ENCODE assay signal across 33 mouse cellular contexts in genomic region chr5:144053450-144053849, GRCm38 (mm10). TPM values are rescaled to one million over a fixed set of nuclear protein-coding genes. Genes with fewer than 3 reads are reported as not detected.
DNase-seq lines count a peak whose midpoint lies in the region; ATAC-seq and TF ChIP-seq lines count a peak whose summit lies in the region.
"Had no signal": no experiment of that assay in that cellular context is flagged by ENCODE, and none has a peak within 500 bp of the region (broad histone marks: within the 10 kb centered on the region; RNA-seq: fewer than 3 reads in every experiment).

No protein-coding gene starts in this region.

- H3K4me1 ChIP-seq in hindbrain, postnatal 0 days (ENCODE audit: insufficient read depth, low read length) = no peaks in the 10 kb centered on the region
- no peaks in the 10 kb centered on the region; the same call in 1 of the 2 replicates for H3K4me1 ChIP-seq in hindbrain, embryonic 13.5 days (replicated peaks)
- H3K4me1 ChIP-seq in midbrain, embryonic 14.5 days (ENCODE audit: control insufficient read depth, insufficient read depth, low read length) = no peaks in the 10 kb centered on the region
- no peaks in the 10 kb centered on the region for H3K4me1 ChIP-seq in midbrain, embryonic 13.5 days (replicated peaks)
- H3K4me1 ChIP-seq: embryonic facial prominence, embryonic 10.5 days; embryonic facial prominence, embryonic 13.5 days; forebrain, embryonic 13.5 days; hindbrain, embryonic 15.5 days; intestine, embryonic 15.5 days had no signal

- H3K4me2 ChIP-seq in hindbrain, postnatal 0 days (ENCODE audit: low read depth, low read length) = no peak overlapping the region
- H3K4me2 ChIP-seq in hindbrain, embryonic 13.5 days = no peak overlapping the region
- no peak overlapping the region for H3K4me2 ChIP-seq in midbrain, embryonic 14.5 days (ENCODE audit: low read length)
- no peak overlapping the region for H3K4me2 ChIP-seq in midbrain, embryonic 13.5 days (replicated peaks)
- H3K4me2 ChIP-seq: embryonic facial prominence, embryonic 13.5 days; forebrain, embryonic 13.5 days; heart, embryonic 11.5 days; hindbrain, embryonic 15.5 days; intestine, embryonic 15.5 days had no signal

- no peak overlapping the region for H3K4me3 ChIP-seq in hindbrain, postnatal 0 days (ENCODE audit: low read length)
- H3K4me3 ChIP-seq in hindbrain, embryonic 13.5 days = no peak overlapping the region
- no peak overlapping the region for H3K4me3 ChIP-seq in midbrain, embryonic 14.5 days (replicated peaks; ENCODE audit: low read depth, low read length)
- no peak overlapping the region for H3K4me3 ChIP-seq in midbrain, embryonic 13.5 days (replicated peaks)
- H3K4me3 ChIP-seq: embryonic facial prominence, embryonic 10.5 days; embryonic facial prominence, embryonic 13.5 days; erythroblast, embryonic 14.5 days; forebrain, embryonic 13.5 days; gastrocnemius, adult 2 months; hindbrain, embryonic 15.5 days; intestine, embryonic 15.5 days had no signal

- no peaks in the 10 kb centered on the region for H3K27me3 ChIP-seq in hindbrain, postnatal 0 days (ENCODE audit: insufficient read depth, low read length)
- H3K27me3 ChIP-seq in hindbrain, embryonic 13.5 days = no peaks in the 10 kb centered on the region
- no peaks in the 10 kb centered on the region for H3K27me3 ChIP-seq in midbrain, embryonic 14.5 days (ENCODE audit: control insufficient read depth, insufficient read depth, low read length)
- H3K27me3 ChIP-seq in midbrain, embryonic 13.5 days = no peaks in the 10 kb centered on the region
- H3K27me3 ChIP-seq: embryonic facial prominence, embryonic 13.5 days; forebrain, embryonic 13.5 days; hindbrain, embryonic 15.5 days; intestine, embryonic 15.5 days had no signal

- DNase-seq in hindbrain, postnatal 0 days (ENCODE audit: low spot score) = peak; percentile 16
- DNase-seq in midbrain, embryonic 14.5 days = peak; percentile 7
- DNase-seq in brain, adult 2 months (ENCODE audit: low read depth, low spot score) = peak; percentile 53
- no peak for DNase-seq in adrenal gland, postnatal 10 days
- DNase-seq: adrenal gland, adult 8-10 months; adrenal gland, postnatal 36 days; cerebellum, adult 11-12 months; cerebellum, adult 8-10 months; cerebellum, postnatal 10 days; cerebellum, postnatal 36 days; embryo, embryonic 11 days; forebrain, postnatal 0 days; gastrocnemius, adult 2 months; gastrocnemius, postnatal 14 days had no signal

- no peaks in the 10 kb centered on the region for H3K9me3 ChIP-seq in hindbrain, postnatal 0 days (ENCODE audit: low read length)
- H3K9me3 ChIP-seq in hindbrain, embryonic 13.5 days = no peaks in the 10 kb centered on the region
- no peaks in the 10 kb centered on the region for H3K9me3 ChIP-seq in midbrain, embryonic 14.5 days (ENCODE audit: control insufficient read depth, low read length)
- no peaks in the 10 kb centered on the region for H3K9me3 ChIP-seq in midbrain, embryonic 13.5 days
- H3K9me3 ChIP-seq: embryonic facial prominence, embryonic 10.5 days; embryonic facial prominence, embryonic 13.5 days; forebrain, embryonic 13.5 days; hindbrain, embryonic 15.5 days; intestine, embryonic 15.5 days had no signal

- TF ChIP-seq CTCF in hindbrain, postnatal 0 days (IDR thresholded peaks at IDR 0.05; ENCODE audit: low read depth) = no peak

- no peak overlapping the region for H3K27ac ChIP-seq in hindbrain, postnatal 0 days
- H3K27ac ChIP-seq in hindbrain, embryonic 13.5 days = no peak overlapping the region
- no peak overlapping the region for H3K27ac ChIP-seq in midbrain, embryonic 14.5 days (replicated peaks; ENCODE audit: low read depth, low read length)
- no peak overlapping the region for H3K27ac ChIP-seq in midbrain, embryonic 13.5 days
- H3K27ac ChIP-seq: embryonic facial prominence, embryonic 10.5 days; embryonic facial prominence, embryonic 13.5 days; forebrain, embryonic 13.5 days; gastrocnemius, adult 2 months; hindbrain, embryonic 15.5 days; intestine, embryonic 15.5 days had no signal

- ATAC-seq in hindbrain, postnatal 0 days = no peak
- ATAC-seq in hindbrain, embryonic 13.5 days (ENCODE audit: low FRiP score) = no peak
- ATAC-seq in midbrain, embryonic 14.5 days (ENCODE audit: low FRiP score, low TSS enrichment) = no peak
- no peak for ATAC-seq in midbrain, embryonic 13.5 days
- ATAC-seq: activated CD4-positive, CD25-positive, alpha-beta regulatory T cell, adult 4 months; CD4-positive, CD25-positive, alpha-beta regulatory T cell, adult 4 months; forebrain, embryonic 13.5 days; forebrain, postnatal 0 days had no signal

- no peaks in the 10 kb centered on the region for H3K36me3 ChIP-seq in hindbrain, postnatal 0 days (ENCODE audit: insufficient read depth, low read length)
- H3K36me3 ChIP-seq in hindbrain, embryonic 13.5 days = no peaks in the 10 kb centered on the region
- H3K36me3 ChIP-seq in midbrain, embryonic 14.5 days (ENCODE audit: control insufficient read depth, insufficient read depth, low read length) = no peaks in the 10 kb centered on the region
- H3K36me3 ChIP-seq in midbrain, embryonic 13.5 days = no peaks in the 10 kb centered on the region
- H3K36me3 ChIP-seq: embryonic facial prominence, embryonic 10.5 days; embryonic facial prominence, embryonic 13.5 days; hindbrain, embryonic 15.5 days; intestine, embryonic 15.5 days had no signal

- 43% methylated on average over 3 of the region's 3 CpGs for WGBS in hindbrain, postnatal 0 days
- WGBS in hindbrain, embryonic 13.5 days = 34% methylated on average over 3 of the region's 3 CpGs
- 51% methylated on average over 3 of the region's 3 CpGs for WGBS in midbrain, embryonic 14.5 days
- 45% methylated on average over 3 of the region's 3 CpGs for WGBS in midbrain, embryonic 13.5 days

- H3K9ac ChIP-seq in hindbrain, postnatal 0 days (replicated peaks; ENCODE audit: low read length) = no peak overlapping the region
- no peak overlapping the region for H3K9ac ChIP-seq in hindbrain, embryonic 13.5 days
- no peak overlapping the region for H3K9ac ChIP-seq in midbrain, embryonic 14.5 days (replicated peaks; ENCODE audit: low read length)
- H3K9ac ChIP-seq in midbrain, embryonic 13.5 days (replicated peaks) = no peak overlapping the region
- H3K9ac ChIP-seq: embryonic facial prominence, embryonic 13.5 days; forebrain, embryonic 13.5 days; forebrain, postnatal 0 days; hindbrain, embryonic 15.5 days; intestine, embryonic 15.5 days had no signal

RNA-seq across cellular contexts. Expression of gene Ocm, which starts 27.0 kb away (rescaled TPM):
- not detected in 2 replicates for total RNA-seq in hindbrain, postnatal 0 days (2014; rRNA removed)
- polyA plus RNA-seq in hindbrain, postnatal 0 days (2015; fragmentation: Nextera tagmentation; extraction: Ambion mirVana) = 0.39 and 0.54 TPM in 2 replicates
- polyA plus RNA-seq in hindbrain, embryonic 13.5 days (2015; fragmentation: Nextera tagmentation; extraction: Ambion mirVana) = 0.70 TPM in 1 of 2 replicates, not detected in the other
- not detected in 2 replicates for polyA plus RNA-seq in midbrain, embryonic 14.5 days (2014; fragmentation: Nextera tagmentation; extraction: Ambion mirVana)
- polyA plus RNA-seq in midbrain, embryonic 13.5 days (2015; fragmentation: Nextera tagmentation; extraction: Ambion mirVana) = not detected in 2 replicates
- total RNA-seq in adrenal gland, postnatal 10 days (2021) = not detected
- total RNA-seq: adrenal gland, adult 8-10 months; adrenal gland, postnatal 36 days; forebrain, postnatal 0 days; gastrocnemius, adult 2 months; gastrocnemius, postnatal 14 days; gastrocnemius, postnatal 4 days; heart, adult 8-10 months; heart, postnatal 25 days; hematopoietic stem cell, adult 5-6 weeks; MEL had no signal
- polyA plus RNA-seq: activated CD4-positive, CD25-positive, alpha-beta regulatory T cell, adult 4 months; C2C12; CD4-positive, CD25-positive, alpha-beta regulatory T cell, adult 4 months; embryonic facial prominence, embryonic 10.5 days; embryonic facial prominence, embryonic 13.5 days; erythroblast, embryonic 14.5 days; forebrain, embryonic 13.5 days; forebrain, postnatal 0 days; heart, embryonic 11.5 days; heart, embryonic 14.5 days; heart, postnatal 0 days; hindbrain, embryonic 15.5 days; intestine, embryonic 15.5 days had no signal

RNA-seq across cellular contexts. Expression of gene Ccz1, which starts 38.8 kb away (rescaled TPM):
- total RNA-seq in hindbrain, postnatal 0 days (2014; rRNA removed) = 38.7 and 52.0 TPM in 2 replicates
- 71.2 and 74.8 TPM in 2 replicates for polyA plus RNA-seq in hindbrain, postnatal 0 days (2015; fragmentation: Nextera tagmentation; extraction: Ambion mirVana)
- polyA plus RNA-seq in hindbrain, embryonic 13.5 days (2015; fragmentation: Nextera tagmentation; extraction: Ambion mirVana) = 80.9 and 88.5 TPM in 2 replicates
- 82.9 and 97.9 TPM in 2 replicates for polyA plus RNA-seq in midbrain, embryonic 14.5 days (2014; fragmentation: Nextera tagmentation; extraction: Ambion mirVana)
- 94.6 and 95.6 TPM in 2 replicates for polyA plus RNA-seq in midbrain, embryonic 13.5 days (2015; fragmentation: Nextera tagmentation; extraction: Ambion mirVana)
- 10 to 100 TPM; 56.7 to 56.9 TPM for total RNA-seq in adrenal gland, postnatal 10 days (2021)

RNA-seq across cellular contexts. Expression of gene Lmtk2, which starts 46.8 kb away (rescaled TPM):
- total RNA-seq in hindbrain, postnatal 0 days (2014; rRNA removed) = 58.8 and 73.7 TPM in 2 replicates
- polyA plus RNA-seq in hindbrain, postnatal 0 days (2015; fragmentation: Nextera tagmentation; extraction: Ambion mirVana) = 6.5 and 7.1 TPM in 2 replicates
- 7.2 and 7.5 TPM in 2 replicates for polyA plus RNA-seq in hindbrain, embryonic 13.5 days (2015; fragmentation: Nextera tagmentation; extraction: Ambion mirVana)
- polyA plus RNA-seq in midbrain, embryonic 14.5 days (2014; fragmentation: Nextera tagmentation; extraction: Ambion mirVana) = 10.3 and 10.6 TPM in 2 replicates
- 7.1 and 7.7 TPM in 2 replicates for polyA plus RNA-seq in midbrain, embryonic 13.5 days (2015; fragmentation: Nextera tagmentation; extraction: Ambion mirVana)
- total RNA-seq in adrenal gland, postnatal 10 days (2021) = 10 to 100 TPM; 21.9 to 24.4 TPM
